Mouse (Mus musculus) spleen, embryonic (tissue): ENCODE results near the gene Rhcg.

Experiments used
- CTCF ChIA-PET: fragments of 350-600 bp; sonication (Branson Sonifier 250); formaldehyde crosslinking; loops from one replicate; lab custom pipeline; 2022; lab: Charles Lee

The Rhcg gene

GRCm38 (mm10) chr7:79552702-79553101 lies 64.8 kb downstream of the Rhcg start:
- CTCF ChIA-PET, result no interaction called here

DNA sequence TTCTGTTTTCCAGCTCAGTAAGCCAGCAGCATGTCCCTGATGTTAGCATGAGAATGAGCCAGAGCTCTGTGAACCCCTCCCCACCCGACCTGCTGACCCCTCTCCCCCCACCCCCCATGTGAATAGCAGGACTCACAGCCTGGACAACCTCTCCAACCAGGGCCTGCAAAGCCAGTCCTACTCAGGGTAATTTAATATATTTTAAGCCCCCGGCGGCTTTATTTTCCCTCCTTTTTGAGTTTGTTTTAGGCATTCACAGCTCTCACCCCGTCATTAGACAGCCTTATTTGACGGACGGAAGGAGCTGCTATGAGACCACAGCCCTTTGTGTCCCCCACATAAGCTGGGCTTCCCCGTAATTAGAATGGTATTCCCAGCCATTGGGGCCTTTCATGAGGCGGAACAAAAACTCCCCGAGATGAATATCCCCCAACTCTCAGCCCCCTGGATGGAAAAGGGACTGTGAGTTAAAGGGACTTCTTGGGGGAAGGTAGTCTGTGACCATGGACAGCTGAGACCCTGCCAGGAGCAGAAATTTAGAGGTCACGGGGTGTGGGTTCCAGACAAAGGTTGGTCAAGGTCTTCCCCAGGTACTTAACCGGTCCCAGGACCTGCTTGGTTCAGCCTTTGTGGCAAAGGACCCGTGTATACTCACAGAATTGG lies 68.4 kb downstream of the Rhcg start:
- CTCF ChIA-PET, result no interaction called here

- CTCF ChIA-PET, result interaction anchor here (0.5 kb wide), 1 partner anchor 51 kb away, joined by 13 read pairs; no protein-coding TSS in a partner anchor
These were observed 70.4 kb downstream of the Rhcg start for GRCm38 (mm10) chr7:79547092-79547491.

- CTCF ChIA-PET, result no interaction called here
These were observed 72.4 kb downstream of the Rhcg start for GRCm38 (mm10) chr7:79545066-79545400.

GRCm38 (mm10) chr7:79544281-79545065 lies 73.0 kb downstream of the Rhcg start:
- CTCF ChIA-PET, result no interaction called here
